Mouse (Mus musculus) cerebellum, adult 9-11 months (tissue): ENCODE data around the gene Rapgef2.
A peak's percentile ranks its signal among the peaks of the same experiment; 100 is the strongest.

Experiments used
- DNase-seq: peaks from one replicate; pipeline ENCODE4 v3.0.0; 2022

Gene Rapgef2

GRCm38 (mm10) chr3:79161093-79161723 lies 125.1 kb downstream of the Rapgef2 start:
- peak; percentile 55 for DNase-seq

DNA sequence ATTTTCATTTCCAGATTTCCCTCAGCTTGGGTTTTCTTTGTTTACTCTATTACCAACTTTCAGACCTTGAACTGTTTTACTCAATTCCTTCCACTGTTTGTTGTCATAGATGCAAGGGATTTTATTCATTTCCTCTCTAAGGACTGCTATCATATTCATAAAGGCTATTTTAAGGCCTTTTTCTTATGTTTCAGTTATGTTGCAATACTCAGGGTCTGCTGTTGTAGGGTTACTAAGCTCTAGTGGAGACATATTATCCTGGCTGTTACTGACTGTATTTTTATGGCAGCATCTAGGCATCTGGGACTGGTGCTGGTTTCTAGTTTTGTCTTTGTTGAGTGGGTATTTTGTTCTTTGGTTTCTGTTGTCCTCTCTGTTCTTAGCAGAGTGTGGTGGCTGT lies 128.1 kb downstream of the Rapgef2 start:
- DNase-seq, result no peak

DNA sequence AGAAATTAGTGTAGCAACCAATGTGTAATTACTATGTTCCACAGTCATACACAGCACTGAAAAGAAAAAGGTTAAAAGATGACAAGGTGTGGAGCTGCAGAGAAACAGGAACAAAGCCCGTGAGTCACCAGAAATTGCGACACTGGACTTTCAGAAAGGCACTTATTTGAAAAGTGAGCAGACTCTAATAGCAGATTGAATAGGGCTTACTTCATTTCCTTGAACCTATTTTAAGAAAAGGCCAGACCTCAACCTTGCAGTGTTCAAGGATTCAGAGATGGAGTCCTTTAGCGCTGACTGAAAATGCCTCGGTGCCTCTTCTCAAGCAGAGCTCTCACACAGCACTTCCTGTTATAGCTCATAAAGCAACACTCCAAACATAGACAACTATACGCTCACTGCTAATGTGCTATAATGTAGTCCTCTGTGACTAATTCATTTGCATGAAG lies 133.3 kb downstream of the Rapgef2 start:
- DNase-seq, result no peak

- DNase-seq, result peak; percentile 54
These were observed 140.8 kb downstream of the Rapgef2 start for GRCm38 (mm10) chr3:79145407-79146055.

- DNase-seq, result peak; percentile 66
These were observed 141.5 kb downstream of the Rapgef2 start for GRCm38 (mm10) chr3:79144672-79145406.

DNA sequence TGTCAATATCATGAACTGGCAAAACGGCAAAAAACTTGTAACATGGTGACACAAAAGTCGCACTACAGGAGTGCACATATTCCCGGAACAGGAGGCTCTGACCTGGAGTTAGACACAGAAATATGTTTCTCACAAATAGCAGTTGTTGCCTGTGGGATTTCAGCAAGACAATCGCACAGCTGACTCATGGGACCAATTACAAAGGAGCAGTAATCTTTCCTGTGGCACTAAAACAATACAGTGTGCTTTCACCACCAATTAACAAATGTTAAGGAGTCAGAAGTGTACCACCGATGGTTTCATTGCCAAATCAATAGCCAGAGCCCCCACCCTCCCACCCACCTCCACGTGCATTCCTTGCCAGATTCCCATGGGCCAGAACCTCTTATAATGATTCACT lies 142.2 kb downstream of the Rapgef2 start:
- peak; percentile 44 for DNase-seq

DNA sequence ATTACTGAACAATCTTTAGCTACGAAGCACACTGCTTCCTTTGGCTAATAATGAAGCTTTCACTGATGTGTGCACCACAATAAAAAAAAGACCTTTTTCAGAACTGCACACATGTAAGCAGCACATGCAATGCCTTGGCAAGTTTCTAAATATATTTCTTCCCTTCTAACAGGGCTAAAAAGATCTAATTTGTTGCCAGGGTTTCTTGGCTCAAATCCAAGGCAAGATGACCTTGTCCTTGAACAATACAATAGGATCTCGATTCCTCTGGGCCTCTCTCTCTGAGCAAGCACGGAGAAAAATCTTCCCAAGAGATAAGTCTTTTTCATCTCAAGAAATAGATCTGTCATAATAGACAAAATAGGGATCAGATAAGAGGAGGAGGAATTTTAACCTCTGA lies 147.1 kb downstream of the Rapgef2 start:
- DNase-seq, result no peak

- no peak for DNase-seq
These were observed 147.7 kb downstream of the Rapgef2 start for GRCm38 (mm10) chr3:79138601-79139000.

DNA sequence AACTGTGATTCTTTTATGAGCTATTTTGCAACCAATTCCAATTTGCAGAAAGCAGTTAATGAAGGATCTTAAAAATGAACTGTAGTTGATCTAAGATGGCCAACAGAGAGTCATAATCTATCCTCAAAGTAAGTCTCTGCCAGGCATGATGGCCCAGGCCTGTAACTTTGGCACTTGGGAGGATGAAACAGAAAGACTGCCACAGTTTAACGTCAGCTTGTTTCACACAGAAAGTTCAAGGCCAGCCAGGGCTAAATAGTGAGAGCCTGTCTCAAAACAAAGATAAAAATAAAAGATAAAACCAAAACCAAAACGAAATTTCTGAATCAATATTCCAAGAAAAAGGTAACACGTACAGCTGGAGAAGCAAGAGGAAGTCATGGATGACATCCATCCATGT lies 155.3 kb downstream of the Rapgef2 start:
- no peak for DNase-seq

DNA sequence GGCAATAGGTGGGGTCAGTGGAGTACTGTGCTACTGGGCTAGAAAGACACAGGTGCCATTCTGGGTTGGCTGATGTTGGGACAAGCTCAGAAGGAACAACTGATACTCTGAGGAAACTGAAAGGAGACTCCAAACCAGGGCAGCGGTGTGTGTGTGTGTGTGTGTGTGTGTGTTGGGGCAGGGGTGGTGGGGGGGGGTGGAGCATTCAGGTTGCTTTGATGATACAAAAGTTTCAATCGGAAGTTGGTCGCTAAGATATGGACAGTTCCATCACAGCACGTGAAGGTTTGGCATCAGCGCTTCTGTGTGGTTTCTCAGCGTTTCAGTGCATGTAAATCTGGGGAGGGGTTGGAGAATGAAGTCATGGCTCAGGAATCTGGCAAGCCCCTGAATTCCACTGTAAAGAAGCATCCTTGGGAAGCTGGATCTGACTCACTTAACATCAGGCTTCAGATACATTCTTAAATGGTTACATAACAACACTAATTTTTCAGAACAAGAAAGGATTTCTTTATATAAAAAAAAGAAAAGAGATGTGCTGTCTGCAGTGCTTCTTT lies 157.2 kb downstream of the Rapgef2 start:
- DNase-seq, result no peak

- DNase-seq, result no peak
These were observed 158.5 kb downstream of the Rapgef2 start for GRCm38 (mm10) chr3:79127797-79128196.

- no peak for DNase-seq
These were observed 159.5 kb downstream of the Rapgef2 start for GRCm38 (mm10) chr3:79126857-79127256.

DNA sequence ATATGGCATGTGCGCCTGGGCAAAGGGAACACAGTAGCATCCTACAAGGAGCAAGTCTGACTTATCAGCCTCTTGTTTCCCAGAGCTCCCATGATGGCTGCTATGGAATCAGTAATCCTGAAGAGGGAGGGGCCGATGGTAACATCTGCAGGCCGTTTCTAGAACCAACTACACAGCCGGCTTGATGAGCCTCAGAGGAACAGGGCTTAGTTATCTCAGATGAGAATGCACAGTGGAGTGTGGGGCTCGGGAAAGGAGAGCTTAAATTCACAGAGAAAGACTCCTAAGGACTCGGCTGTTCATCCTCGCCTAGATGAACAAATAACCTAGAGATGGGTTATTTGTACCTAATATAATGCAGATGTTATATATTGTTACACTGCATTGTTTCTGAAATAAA lies 164.9 kb downstream of the Rapgef2 start:
- no peak for DNase-seq

DNA sequence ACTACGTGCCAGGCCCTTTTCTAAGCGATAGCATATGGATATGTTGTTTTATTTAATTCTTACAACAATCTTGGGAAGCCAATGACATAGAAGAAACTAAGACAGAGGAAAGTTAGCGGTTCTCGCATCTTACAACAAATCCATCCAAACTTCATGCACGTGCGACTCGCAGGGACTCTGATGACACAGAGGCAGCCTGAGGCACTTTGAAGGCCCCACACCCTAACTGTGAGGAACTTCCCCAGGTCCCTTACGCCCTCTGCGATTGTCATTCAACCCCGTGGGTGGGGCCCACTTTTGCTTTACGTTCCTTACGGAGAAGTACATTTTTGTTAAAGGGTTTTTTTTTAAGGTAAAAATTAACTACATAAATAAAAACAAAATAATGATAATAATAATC lies 166.3 kb downstream of the Rapgef2 start:
- no peak for DNase-seq

- no peak for DNase-seq
These were observed 176.2 kb downstream of the Rapgef2 start for GRCm38 (mm10) chr3:79110153-79110552.

DNA sequence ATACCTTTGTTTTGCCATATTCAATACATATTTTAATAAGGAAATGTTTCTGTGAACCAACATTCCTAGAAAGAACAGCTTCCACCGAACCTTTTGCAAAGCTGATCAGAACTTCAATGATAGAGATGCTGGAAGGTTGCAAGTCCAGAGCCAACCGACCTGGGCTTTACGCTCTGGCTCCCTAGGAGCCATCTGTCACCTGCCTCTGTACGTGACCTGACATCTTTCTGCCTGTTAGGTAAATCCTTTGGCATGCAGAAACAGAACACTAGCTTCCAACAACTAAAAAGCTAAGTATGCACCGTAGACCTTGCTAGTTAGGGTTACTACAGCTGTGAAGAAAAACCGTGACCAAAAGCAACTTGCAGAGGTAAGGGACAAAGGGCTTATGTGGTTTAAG lies 178.1 kb downstream of the Rapgef2 start:
- DNase-seq, result peak; percentile 60

GRCm38 (mm10) chr3:79106360-79106759 lies 180.0 kb downstream of the Rapgef2 start:
- no peak for DNase-seq

DNA sequence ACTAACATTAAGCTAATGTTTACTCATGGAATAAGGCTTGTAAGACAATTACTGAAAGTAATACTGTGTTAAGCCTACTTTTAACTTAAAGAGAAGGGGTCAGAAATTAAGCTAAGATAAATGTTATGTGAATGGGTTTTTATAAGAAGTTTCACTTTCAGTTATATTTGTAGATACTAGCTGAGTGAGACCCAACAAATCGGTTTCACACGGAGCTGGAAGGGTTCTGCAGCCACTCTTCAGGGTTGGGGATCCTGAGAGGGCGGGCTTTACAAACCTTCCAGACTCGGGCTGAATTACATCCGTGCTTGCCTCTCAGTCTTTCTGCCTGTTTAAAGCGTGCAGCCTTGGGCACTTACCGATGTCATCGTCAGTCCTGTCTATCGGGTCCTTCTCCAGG lies 182.7 kb downstream of the Rapgef2 start:
- DNase-seq, result no peak

DNA sequence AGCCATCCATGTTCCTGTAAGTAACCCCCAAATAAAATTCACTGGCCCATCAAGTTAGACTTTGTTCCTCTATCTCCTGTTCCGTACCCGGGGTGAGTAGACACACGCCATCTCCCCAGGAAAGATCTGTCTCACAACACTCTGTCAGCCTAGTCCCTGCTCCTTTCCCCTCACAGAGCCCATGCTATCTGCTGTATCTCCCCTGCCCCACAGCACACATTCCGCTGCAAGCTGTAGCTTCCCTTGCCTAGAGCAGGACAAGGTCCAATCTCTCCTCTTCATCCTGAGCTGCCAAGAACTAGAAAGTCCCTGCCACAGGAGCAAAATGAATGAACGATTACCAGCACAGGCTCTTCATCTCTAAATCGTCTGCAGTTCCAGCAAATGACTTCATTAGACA lies 184.6 kb downstream of the Rapgef2 start:
- DNase-seq, result no peak

- DNase-seq, result no peak
These were observed 185.5 kb downstream of the Rapgef2 start for GRCm38 (mm10) chr3:79100831-79101230.

- no peak for DNase-seq
These were observed 197.2 kb downstream of the Rapgef2 start for GRCm38 (mm10) chr3:79089091-79089490.

GRCm38 (mm10) chr3:79088461-79088860 lies 197.9 kb downstream of the Rapgef2 start:
- no peak for DNase-seq

DNA sequence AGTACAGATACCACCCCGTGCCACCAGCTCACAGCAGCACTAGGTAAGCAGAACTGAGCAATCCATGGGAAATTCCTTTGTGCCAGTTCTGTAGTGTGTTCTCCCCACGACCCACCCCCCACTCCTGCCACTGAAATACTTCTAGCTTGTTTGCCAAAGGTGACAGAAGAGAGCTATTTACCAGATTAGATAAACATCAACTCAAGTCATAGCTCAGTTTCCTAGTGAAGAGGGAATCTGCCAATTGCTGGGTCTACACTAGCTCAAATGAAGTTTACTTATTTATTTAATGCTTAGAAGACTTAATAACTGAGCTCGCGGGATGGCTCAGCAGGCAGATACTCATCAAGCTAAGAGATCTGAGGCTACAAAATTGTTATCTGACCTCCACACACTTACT lies 200.0 kb downstream of the Rapgef2 start:
- no peak for DNase-seq

- DNase-seq, result no peak
These were observed 202.4 kb downstream of the Rapgef2 start for GRCm38 (mm10) chr3:79083881-79084280.
